Mouse (Mus musculus) adrenal gland, postnatal 4 days (tissue): ENCODE results near the gene Vsig8. TPM values are rescaled to one million over a fixed set of nuclear protein-coding genes. Genes with fewer than 3 reads are reported as not detected.

Experiments used
- DNase-seq, 2 experiments: peaks; one replicate each; pipeline ENCODE4 v3.0.0; 2021 to 2022; ENCODE audit warnings: low spot score in 2 of 2, mixed read lengths in 2 of 2
- total RNA-seq, 2 experiments: library from RNA; stranded (reverse); gene quantifications; 2 replicates each; pipeline ENCODE4 v1.2.3; 2021

Gene Vsig8
- total RNA-seq, 2 experiments from 2014 or later = 0.17 TPM; not detected in 1

- no peak for DNase-seq
These were observed 30.2 kb downstream of the Vsig8 start for GRCm38 (mm10) chr1:172585612-172586567.

GRCm38 (mm10) chr1:172590385-172590784 lies 34.6 kb downstream of the Vsig8 start, which contains the start of gene Slamf8:
TSS of gene Slamf8 (minus strand) at chr1:172590568.
- DNase-seq = no peak

- DNase-seq = no peak
These were observed 37.6 kb downstream of the Vsig8 start for GRCm38 (mm10) chr1:172593321-172593720.

GRCm38 (mm10) chr1:172593956-172594355 lies 38.2 kb downstream of the Vsig8 start:
- DNase-seq = no peak

- no peak for DNase-seq
These were observed 38.8 kb downstream of the Vsig8 start for GRCm38 (mm10) chr1:172594495-172594894.

- DNase-seq = no peak
These were observed 46.6 kb downstream of the Vsig8 start, which contains the start of gene Fcrl6 for GRCm38 (mm10) chr1:172602326-172602725. TSS of gene Fcrl6 (minus strand) at chr1:172602551.

GRCm38 (mm10) chr1:172611304-172611703 lies 55.6 kb downstream of the Vsig8 start:
- DNase-seq = no peak

GRCm38 (mm10) chr1:172612745-172613144 lies 57.0 kb downstream of the Vsig8 start:
- no peak for DNase-seq

Other genes with a start within 250 kb of the Vsig8 start
- gene Kcnj9, start 226.6 kb upstream of the Vsig8 start, total RNA-seq = under 1 TPM; 0.11 to 0.20 TPM
- gene Kcnj10, start 214.7 kb upstream of the Vsig8 start, total RNA-seq = 1 to 10 TPM; 1.8 to 4.5 TPM
- gene Pigm, start 179.4 kb upstream of the Vsig8 start, total RNA-seq = 10 to 100 TPM; 18.1 to 19.9 TPM
- 1 to 10 TPM; 1.1 to 1.2 TPM for gene Slamf9, start 80.6 kb upstream of the Vsig8 start, total RNA-seq
- gene Igsf9, start 74.2 kb upstream of the Vsig8 start, total RNA-seq = 10 to 100 TPM in 1 of 2 experiments, 1 to 10 TPM in 1; 6.0 to 10.6 TPM
- 100 to 1,000 TPM; 143 to 153 TPM for gene Tagln2, start 55.9 kb upstream of the Vsig8 start, total RNA-seq
- 1 to 10 TPM; 2.0 to 2.1 TPM for gene Cfap45, start 35.1 kb upstream of the Vsig8 start, total RNA-seq
- under 1 TPM; 0.25 to 0.28 TPM for gene Slamf8, start 34.6 kb downstream of the Vsig8 start, total RNA-seq
- gene Fcrl6, start 46.6 kb downstream of the Vsig8 start, total RNA-seq = not detected
- gene Dusp23, start 77.0 kb downstream of the Vsig8 start, total RNA-seq = 1 to 10 TPM; 7.1 to 7.8 TPM
- 10 to 100 TPM in 1 of 2 experiments, under 1 TPM in 1; 0.45 to 10.9 TPM for gene Crp, start 142.1 kb downstream of the Vsig8 start, total RNA-seq